8 mouse cellular contexts compared by ENCODE assay signal in the genomic region with DNA sequence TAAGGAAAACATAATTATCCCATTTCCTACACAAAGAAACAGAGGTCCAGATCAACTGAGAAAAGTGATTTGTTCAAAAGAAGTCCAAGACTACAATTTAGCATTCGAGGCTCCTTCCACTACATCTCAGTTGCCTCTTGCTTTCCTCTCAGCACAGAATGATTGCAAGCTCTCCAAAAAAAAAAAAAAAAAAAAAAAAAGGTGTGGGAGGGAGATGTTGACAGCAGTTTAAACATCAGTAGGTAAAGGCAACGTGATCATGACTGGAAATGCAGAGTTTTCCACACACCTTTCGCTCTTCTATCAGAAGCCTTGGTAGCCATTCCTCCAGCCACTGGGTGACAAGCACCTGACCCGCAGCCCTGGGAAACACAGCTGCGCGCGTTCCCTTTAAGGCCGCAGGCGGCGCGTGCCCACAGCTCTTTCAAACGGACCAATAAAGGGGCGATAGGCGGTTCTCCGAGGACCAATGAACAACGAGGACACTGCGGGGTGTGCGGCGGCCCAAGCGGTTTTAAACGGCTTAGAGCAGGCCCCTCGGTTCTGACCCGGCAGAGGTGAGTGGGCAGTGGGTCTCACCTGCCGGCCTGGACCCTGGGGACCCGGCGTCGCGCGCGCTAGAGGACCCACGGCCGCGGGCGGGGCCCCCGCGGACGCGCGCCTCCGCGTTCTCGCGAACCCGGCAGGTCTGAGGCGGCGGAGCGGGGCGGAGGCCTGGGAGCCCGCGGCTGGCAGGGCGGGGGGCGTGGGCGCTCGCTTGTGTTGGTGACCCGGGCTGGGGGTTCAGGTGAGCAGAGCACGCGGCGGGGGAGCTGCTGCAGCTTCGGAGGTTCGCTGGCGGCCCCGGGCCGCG. TPM values are rescaled to one million over a fixed set of nuclear protein-coding genes. Genes with fewer than 3 reads are reported as not detected.
DNase-seq lines count a peak whose midpoint lies in the region; ATAC-seq and TF ChIP-seq lines count a peak whose summit lies in the region.

Gene Ckap5, plus strand, starts transcription at position 469 of the 853 bp plus-strand sequence.

- peak; percentile 34 for TF ChIP-seq CTCF in gastrocnemius, adult 2 months (IDR thresholded peaks at IDR 0.05)
- peak; percentile 60 for TF ChIP-seq CTCF in hindbrain, postnatal 0 days (IDR thresholded peaks at IDR 0.05; ENCODE audit: low read depth)
- TF ChIP-seq CTCF in left cerebral cortex, adult 2 months (IDR thresholded peaks at IDR 0.05) = peak; percentile 59

- ATAC-seq in common myeloid progenitor, adult 5-6 weeks (replicated peaks; ENCODE audit: low read depth, poor library complexity, severe bottlenecking) = peak; percentile 100
- peak; percentile 97 for ATAC-seq in hindbrain, postnatal 0 days
- ATAC-seq in megakaryocyte, adult 5-6 weeks (ENCODE audit: poor library complexity, severe bottlenecking) = peak; percentile 100

- H3K27ac ChIP-seq in gastrocnemius, adult 2 months = peak within 1 kb of the TSS; percentile 96
- peak within 1 kb of the TSS; percentile 92 for H3K27ac ChIP-seq in hindbrain, postnatal 0 days
- H3K27ac ChIP-seq in left cerebral cortex, adult 2 months = peak within 1 kb of the TSS; percentile 86

- under 1% methylated on average over 58 of the region's 64 CpGs for WGBS in hindbrain, postnatal 0 days

- intact Hi-C loops in gastrocnemius, adult 2 months (cut with DNase I) = no loop called here
- intact Hi-C loops in left cerebral cortex, adult 2 months (cut with DNase I) = no loop called here

- DNase-seq in ZHBTc4 (ENCODE audit: low read depth, low spot score) = peak; percentile 97
- peak; percentile 95 for DNase-seq in gastrocnemius, adult 2 months
- peak; percentile 96 for DNase-seq in hindbrain, postnatal 0 days (ENCODE audit: low spot score)
- peak; percentile 92 for DNase-seq in left cerebral cortex, adult 2 months (ENCODE audit: extremely low spot score in 1 of 2, low spot score in 2 of 2)
- peak; percentile 94 to 95 for DNase-seq in right cerebral cortex, adult 2 months (ENCODE audit: low spot score in 2 of 2)
- DNase-seq in urinary bladder, postnatal 14 days (ENCODE audit: low spot score) = peak; percentile 91

- H3K27me3 ChIP-seq in hindbrain, postnatal 0 days (ENCODE audit: insufficient read depth, low read length) = no peaks in the 10 kb centered on the region

- peaks cover 3% of the 10 kb centered on the region; the same call in 1 of the 2 replicates for H3K36me3 ChIP-seq in hindbrain, postnatal 0 days (ENCODE audit: insufficient read depth, low read length)

- peak within 1 kb of the TSS; percentile 71 for H3K4me2 ChIP-seq in hindbrain, postnatal 0 days (ENCODE audit: low read depth, low read length)

- H3K4me1 ChIP-seq in hindbrain, postnatal 0 days (ENCODE audit: insufficient read depth, low read length) = no peaks in the 10 kb centered on the region

- no peaks in the 10 kb centered on the region for H3K9me3 ChIP-seq in hindbrain, postnatal 0 days (ENCODE audit: low read length)

- H3K4me3 ChIP-seq in gastrocnemius, adult 2 months = peak within 1 kb of the TSS; percentile 94
- peak within 1 kb of the TSS; percentile 98 for H3K4me3 ChIP-seq in hindbrain, postnatal 0 days (ENCODE audit: low read length)
- H3K4me3 ChIP-seq in left cerebral cortex, adult 2 months = peak within 1 kb of the TSS; percentile 92

- peak within 1 kb of the TSS; percentile 98 for H3K9ac ChIP-seq in hindbrain, postnatal 0 days (replicated peaks; ENCODE audit: low read length)

RNA-seq across cellular contexts. Expression of gene Ckap5, which starts in this region (rescaled TPM):
- 107 and 117 TPM in 2 replicates for total RNA-seq in common myeloid progenitor, adult 5-6 weeks (2017)
- total RNA-seq in gastrocnemius, adult 2 months (2021) = 10 to 100 TPM; 30.0 to 33.1 TPM
- 101 and 104 TPM in 2 replicates for total RNA-seq in hindbrain, postnatal 0 days (2014; rRNA removed)
- 103 and 109 TPM in 2 replicates for polyA plus RNA-seq in hindbrain, postnatal 0 days (2015; fragmentation: Nextera tagmentation; extraction: Ambion mirVana)
- 100 to 1,000 TPM; 120 to 134 TPM for total RNA-seq in left cerebral cortex, adult 2 months (2021)
- 80.5 and 83.5 TPM in 2 replicates for total RNA-seq in megakaryocyte, adult 5-6 weeks (2015)
- total RNA-seq in megakaryocyte, adult 5-6 weeks (2017) = 94.2 and 101 TPM in 2 replicates

Comparison
In these comparisons a context has a peak if more than half of its experiments do, and no peak if none do; other contexts are left out.
1. Peak in every context shown above with its lines: DNase-seq, ATAC-seq, H3K4me3 ChIP-seq and H3K27ac ChIP-seq.